Mouse (Mus musculus): ENCODE data around the gene Ift140.

- TF ChIP-seq CTCF (IDR thresholded peaks at IDR 0.05; ENCODE audit: low read depth): peak; percentile 48
- no peak for TF ChIP-seq EP300 (IDR thresholded peaks at IDR 0.05; ENCODE audit: low read depth)
Observed at GRCm38 (mm10) chr17:25090450-25090849, 74.6 kb downstream of the Ift140 start.

Measured in liver, postnatal 0 days (tissue).